Mouse (Mus musculus): Measurements from ENCODE around the gene Gm17364.
"Not testable (repeated sequence)": the region's sequence is repeated elsewhere in the genome, so short reads cannot be mapped to it uniquely, and the experiment has no call there.

Gm17364 gene

DNA sequence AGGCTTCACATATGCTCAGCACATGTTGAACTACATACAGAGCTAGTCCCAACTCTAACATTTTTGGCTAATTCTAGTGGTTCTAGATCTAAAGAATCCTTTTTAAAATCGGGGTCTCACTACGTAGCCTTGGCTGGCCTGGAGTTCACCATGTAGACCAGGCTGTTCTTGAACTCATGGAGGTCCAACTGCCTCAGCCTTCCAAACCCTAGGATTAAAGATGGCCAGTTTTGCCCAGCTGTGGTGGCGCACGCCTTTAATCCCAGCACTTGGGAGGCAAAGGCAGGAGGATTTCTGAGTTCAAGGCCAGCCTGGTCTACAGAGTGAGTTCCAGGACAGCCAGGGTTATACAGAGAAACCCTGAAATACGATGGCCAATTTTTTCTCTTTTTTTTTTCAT lies 22.5 kb downstream of the Gm17364 start:
- not testable (repeated sequence) for DNase-seq

DNA sequence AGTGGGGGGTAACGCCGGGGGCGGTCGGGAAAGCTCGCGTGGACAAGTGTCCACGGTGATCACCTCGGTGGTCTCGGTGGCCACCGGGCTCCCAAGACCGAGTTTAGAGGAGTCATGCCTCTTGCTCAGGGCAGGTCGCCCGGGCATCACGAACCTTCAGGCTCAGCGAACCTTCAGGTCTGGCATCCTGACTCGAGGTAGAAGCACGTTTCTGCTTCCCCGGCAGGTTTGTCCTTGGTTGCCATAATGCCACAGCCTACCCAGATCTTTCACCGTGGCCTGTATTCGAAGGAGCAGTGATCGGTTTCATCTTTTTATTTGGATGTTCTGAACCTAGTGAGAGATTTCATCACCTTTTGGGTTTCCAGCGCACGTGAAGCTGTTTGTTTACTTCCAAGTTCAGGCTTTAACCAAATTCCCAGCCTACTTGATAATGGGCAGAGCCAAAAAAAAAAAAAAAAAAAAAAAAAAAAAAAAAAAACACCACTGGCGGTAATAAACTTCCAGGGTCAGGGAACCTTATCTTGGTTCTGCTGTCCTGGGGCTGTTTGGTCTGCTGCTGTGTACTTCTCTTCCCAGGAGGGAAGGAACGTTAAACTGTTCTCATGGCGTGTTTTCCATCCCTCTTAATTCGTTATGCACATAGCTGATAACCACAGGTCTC lies 23.3 kb downstream of the Gm17364 start:
- no peak for DNase-seq

DNA sequence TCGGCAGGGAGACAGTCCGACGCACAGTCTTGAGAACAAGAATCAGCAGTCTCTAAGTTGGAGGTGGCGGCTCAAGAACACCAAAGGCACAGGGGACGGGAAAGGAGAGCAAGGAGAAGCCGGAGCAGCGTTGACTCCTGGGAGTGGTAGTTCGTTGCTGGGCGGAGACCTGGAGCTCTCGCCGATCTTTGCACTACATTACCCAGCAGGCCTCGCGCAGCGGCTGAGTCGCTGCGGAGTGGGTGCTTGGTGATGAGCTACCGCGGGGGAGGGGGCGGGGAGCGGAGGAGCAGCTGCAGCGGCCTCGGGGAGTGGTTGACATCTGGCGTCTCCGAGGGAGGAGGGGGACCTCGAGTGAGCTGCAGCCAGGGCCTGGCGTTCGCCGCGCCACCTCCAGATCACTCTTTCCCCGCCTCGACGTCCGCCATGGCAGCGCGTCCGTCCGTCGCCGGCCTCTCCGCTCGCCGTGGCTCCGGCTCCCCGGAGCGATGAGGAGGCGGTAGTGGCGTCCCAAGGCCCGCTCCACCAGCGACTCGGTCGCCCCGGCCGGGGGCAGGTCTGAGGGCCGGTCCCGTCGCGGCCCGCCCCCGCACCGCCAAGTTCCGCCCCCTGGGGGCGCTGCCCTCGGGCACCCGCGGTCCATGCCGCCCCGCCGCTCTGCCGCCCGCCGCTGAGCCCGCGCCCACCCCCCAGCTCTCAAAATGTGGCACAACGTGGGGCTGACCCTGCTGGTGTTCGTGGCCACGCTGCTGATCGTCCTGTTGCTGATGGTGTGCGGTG lies 24.0 kb downstream of the Gm17364 start, which contains the start of gene Smim13:
Smim13 (plus strand) TSS at position 307 of the 780 bp plus-strand sequence.
- peak; percentile 94 for DNase-seq

DNA sequence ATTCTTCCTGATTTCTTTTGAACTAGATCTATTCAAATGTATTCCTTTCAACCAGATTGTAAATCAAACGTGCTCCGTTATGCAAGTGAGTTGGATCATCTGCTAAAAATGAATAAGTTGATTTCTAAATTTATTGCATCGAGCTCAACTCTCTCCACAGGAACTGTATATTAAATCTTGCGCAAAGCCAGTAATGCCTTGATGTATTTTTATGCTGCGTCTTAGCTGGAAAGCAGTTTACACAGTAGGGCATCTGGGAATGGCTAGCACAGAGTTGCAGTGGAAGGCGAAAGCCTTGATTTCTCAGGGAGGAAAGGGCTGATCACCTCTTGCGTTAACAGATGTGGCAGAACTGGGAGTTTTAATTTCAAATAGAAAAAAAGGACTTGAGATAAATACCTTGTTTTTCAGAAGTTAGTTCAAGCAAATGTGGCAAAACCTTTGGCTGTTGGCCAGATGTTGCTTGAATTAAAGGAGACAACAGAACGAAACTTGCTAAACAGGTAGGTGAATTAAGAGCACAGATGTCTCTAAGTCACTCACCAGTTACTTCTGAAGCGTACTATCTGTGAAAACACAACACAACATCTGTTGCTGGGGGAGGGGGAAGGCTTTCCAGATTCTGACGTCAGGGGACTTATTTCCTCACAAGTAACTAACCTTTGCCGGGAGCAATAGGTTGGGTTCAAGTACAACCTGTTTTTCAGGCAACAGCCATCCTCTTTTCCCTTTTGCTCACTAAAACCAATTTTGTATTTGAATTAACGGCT lies 24.8 kb downstream of the Gm17364 start:
- DNase-seq, result peak; percentile 81

DNA sequence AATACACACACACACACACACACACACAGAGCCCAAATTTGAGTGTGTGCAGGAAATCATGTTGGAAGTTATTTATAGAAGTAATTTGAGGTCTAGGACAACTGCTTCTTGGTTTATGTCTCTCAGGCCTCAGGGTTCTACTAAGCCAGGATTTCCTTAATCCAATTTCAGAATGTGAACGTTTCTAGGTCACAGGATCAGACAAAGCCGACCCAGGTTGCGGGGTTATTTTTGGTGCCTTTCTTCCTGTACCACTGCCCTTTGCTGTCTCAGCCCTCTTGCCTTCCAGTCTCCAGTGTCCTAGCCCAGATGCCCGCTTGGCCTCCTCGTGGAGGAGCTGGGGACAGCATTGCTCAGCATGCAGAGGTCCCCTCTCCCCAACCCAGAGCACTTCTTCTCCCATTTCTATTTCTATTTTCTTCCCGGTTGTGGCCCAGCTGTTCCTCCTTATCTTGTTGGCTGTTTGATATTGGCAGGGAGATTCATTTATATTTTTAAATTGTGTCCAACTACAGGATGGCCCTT lies 29.4 kb downstream of the Gm17364 start:
- no peak for DNase-seq

DNA sequence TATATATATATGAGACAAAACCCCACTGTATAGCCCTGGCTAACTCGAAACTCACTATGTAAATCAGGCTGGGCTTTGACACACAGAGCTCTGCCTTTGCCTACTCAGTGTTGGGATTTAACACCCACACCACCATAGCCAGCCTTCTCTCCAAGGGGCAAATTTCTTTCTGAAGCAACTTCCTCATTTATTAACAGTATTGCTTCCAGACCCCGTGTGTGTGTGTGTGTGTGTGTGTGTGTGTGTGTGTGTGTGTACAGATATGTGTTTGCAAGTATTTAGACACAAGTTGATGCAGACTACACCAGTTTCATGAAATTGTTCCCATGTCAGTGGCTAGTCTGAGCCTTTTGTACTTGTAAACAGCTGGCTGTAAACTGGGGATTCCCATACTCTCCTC lies 32.2 kb downstream of the Gm17364 start:
- DNase-seq, result no peak

DNA sequence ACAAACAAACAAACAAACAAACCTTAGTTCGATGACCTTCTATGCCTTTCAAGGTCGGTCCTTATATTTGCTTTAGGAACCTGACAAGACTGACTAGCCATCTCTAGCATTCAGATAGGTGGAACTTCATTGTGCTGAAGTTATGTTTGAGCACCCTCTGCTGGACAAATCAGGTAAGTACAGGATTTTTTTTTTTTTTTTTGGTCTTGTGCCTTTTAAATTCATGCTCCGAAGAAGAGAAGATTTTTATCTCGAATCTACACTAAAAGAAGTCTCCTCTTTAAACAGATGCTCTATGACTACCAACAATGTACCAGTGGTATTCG lies 35.0 kb downstream of the Gm17364 start:
- DNase-seq, result peak; percentile 32

DNA sequence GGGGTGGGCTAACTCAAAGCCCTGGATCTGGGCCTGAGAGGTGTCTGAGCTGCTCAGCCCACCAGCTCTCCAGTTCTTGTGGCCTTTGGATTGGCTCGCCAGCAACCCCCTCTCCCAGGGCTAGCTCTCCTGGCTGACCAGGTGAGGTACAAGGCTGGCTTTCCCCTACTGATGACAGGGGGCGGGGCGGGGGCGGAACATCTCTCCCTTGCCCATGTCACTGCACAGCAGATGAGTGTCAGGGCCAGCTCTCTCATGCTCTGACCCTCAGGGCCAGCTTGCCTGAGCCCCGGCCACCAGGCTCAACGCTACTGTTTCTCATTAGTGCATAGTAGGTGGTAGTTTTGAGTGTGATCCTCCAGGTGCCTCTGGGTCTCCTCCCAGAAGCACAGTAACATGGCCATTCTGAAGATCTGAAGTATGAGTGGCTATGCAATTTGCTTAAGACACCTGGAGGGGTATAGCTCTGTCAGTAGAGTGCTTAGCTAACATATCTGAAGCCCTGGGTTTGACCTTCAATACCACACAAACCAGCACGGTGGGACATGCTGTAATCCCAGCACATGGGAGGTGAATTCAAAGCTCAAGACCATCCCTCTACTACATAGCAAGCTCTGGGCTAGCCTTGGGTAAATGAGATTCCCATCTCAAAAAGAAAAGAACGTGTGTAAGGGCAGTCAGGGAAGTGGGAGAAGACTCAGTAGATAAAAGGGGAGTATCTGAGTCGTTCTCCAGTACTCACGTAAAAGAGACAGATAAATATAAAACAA lies 35.6 kb downstream of the Gm17364 start:
- no peak for DNase-seq

DNA sequence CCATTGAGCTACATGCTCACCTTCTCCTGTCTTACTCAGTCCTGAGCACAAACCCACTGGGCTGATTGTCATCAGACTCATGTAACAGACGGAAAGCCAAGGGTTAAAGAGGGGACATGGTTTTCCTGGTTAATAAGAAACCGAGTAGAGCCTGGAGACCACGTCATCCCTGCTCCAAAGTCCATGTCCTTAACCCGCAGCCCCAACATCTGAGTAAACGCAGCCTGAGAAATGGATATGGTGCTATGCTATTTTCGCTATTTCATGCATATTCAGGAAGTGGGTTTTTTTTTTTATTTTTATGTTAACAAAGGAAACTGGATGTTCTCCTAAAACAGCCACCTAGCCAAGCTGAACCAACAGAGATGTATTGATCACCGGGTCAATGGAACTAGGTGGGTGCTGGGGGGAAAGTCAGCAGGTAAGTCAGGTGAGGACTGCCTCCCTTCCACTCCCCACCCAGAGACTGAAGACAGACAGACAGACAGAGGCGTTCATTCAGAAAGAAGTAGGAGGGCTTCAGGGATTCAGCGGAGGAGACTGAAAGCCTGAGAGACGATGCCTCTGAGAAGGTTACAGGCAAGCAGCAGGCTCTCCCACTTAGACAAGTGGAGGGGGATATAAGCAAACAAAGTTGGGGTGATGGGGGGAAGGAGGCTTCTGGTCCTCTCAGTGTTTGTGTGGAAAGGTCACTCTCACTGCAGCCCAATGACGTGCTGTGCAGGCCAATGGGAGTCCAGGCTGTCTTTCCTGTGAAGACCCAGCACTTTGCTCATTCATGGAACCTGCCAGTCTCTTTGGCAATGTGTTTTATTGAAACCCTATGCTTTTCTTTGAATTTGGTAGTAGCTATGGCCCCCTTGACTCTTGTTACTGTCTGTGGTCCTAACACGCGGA lies 37.7 kb downstream of the Gm17364 start:
- no peak for DNase-seq

DNA sequence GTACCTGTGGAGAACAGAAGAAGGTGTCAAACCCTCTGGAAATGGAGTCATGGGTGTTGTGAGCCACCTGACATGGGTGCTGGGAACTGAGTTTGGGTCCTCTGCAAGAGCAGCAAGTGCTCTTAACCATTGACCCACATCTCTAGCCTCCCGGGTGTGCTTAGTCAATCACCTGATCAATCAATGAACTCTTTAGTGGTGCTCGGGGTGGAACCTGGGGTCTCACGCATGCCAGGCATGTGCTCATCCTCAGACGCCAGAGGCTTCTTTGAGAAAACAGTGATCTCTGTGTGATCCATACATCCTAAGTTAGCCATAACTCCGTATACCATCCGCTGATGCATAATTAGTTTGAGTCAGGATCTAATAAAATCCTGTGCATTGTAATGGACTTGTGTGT lies 38.6 kb downstream of the Gm17364 start:
- no peak for DNase-seq

DNA sequence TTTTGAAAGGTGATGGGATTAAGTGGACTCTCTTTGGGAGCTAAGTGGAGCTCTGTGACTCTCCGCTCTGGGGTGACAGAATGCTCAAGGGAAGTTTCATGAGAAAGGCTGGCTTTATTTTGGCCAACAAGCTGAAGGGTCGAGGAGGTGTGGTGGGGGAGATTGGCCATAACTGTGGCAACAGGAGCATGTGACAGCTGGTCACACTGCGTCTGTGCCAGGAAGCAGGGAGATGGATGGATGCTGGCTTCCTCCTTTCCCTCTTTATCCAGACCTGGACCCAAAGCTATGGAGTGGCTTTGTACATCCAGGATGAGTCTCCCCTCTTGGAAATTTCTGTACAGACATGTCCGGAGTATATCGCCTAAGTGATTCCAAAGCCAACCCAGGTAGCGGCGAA lies 40.5 kb downstream of the Gm17364 start:
- no peak for DNase-seq

DNA sequence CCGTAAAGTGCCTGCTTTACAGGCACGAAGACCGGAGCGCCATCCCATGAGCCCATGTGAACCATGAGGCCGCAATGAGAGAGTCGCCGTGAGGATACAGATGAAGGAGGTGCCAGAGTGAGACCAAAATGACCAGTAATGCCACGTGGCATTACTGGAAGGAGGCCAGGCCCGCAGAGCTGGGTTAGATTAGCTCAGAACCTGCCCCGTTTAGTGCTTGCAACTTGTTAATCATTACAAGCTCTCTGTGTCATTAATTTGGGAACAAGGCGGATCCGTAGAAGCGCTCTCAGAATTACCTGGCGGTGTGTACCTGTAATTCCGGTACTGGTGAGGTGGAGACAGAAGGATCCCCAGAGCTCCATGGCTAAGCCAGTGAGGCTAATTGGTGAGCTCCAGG lies 41.6 kb downstream of the Gm17364 start:
- no peak for DNase-seq

DNA sequence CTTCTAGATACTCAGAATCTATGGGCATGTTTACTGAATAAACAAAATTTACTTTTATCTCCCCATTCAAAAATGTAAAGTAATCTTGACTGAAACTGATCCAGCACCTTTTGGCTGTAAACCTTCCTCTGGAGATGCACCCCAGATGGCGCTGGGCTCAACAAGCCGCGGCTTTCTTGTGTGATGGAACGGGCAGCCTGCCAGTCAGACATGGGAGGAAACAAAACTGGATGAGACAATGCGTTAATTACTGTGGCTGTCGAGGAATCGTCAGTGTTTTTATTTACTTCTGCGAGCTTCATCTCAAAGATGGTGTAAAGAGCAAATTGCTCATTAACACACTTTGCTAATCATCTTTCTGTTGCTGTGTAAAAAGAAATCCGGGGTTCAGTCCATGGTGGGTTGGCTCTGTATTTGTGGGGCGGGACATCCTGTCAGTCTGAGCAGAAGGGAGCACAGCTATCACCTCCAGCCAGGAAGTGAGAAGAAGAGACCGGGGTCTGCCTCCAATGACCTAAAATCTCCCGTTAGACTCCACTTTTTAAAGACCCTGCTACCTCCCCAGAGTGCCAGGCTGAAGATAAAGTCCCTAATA lies 42.3 kb downstream of the Gm17364 start:
- DNase-seq, result no peak

DNA sequence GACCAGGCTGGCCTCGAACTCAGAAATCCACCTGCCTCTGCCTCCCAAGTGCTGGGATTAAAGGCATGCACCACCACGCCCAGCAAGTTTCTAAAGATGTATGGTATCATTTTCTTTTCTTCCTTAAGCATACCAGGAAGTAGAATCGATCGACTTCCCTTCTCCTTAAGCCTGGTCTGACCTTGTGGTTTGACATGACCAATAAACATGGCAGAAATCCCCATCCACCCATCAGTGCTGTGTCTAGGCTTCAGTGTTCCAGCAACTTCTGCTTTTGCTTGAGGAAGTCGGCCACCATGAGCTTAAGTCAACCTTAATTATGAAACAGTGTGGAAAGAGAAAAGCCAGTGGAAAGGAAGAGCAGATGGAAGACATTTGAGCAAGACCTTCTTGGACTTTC lies 43.5 kb downstream of the Gm17364 start:
- no peak for DNase-seq

DNA sequence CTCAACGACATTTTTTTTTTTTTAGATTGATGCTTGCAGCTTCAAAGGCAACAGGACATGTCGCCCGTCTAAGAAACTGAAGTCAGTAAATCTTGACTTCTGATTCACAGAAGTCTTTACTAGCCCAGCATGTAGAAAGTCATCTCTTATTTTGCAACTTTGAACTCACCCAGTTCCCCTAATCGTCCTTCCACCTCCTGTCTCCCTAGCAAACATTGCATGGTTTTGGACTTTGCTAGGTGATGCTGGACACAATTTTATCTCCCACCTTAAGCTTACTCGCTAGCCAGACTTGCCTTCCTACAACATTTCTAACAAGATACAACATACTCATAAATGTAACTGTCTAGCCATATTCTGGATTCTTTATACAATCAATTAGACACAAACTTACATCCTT lies 45.7 kb downstream of the Gm17364 start:
- no peak for DNase-seq

DNA sequence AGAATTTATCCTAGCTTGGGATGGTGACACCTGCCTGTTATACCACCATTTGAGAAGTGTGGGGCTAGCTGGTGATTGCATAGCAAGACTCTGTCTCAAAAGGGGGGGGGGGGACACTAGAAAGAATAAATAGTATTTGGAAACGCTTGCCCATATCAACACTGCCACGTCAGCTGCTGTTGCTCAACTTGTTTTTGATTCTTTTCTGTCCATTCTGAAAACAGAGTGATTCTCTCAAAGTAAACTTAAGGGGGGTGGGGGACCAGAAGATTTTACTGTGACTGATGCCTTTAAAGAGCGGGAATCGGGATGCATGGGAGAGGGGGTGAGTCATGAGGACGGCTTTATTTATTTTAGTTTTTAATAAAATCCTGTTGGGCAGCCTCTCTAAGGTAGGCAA lies 47.3 kb downstream of the Gm17364 start:
- DNase-seq, result no peak
